8 mouse cellular contexts compared by ENCODE assay signal in genomic region chr13:53461855-53462648, GRCm38 (mm10). TPM values are rescaled to one million over a fixed set of nuclear protein-coding genes. Genes with fewer than 3 reads are reported as not detected.
DNase-seq lines count a peak whose midpoint lies in the region; ATAC-seq lines count a peak whose summit lies in the region.
"Had no signal": no experiment of that assay in that cellular context is flagged by ENCODE, and none has a peak within 500 bp of the region (broad histone marks: within the 10 kb centered on the region; RNA-seq: fewer than 3 reads in every experiment).

No protein-coding gene starts in this region.

- peak overlapping the region; percentile 74 for H3K4me2 ChIP-seq in heart, embryonic 14.5 days (ENCODE audit: low read length)
- peak overlapping the region; percentile 47 for H3K4me2 ChIP-seq in midbrain, embryonic 14.5 days (ENCODE audit: low read length)

- H3K27me3 ChIP-seq in heart, embryonic 14.5 days (ENCODE audit: control insufficient read depth, insufficient read depth, low read length), result peaks cover 73% of the 10 kb centered on the region
- peaks cover 90% of the 10 kb centered on the region for H3K27me3 ChIP-seq in midbrain, embryonic 14.5 days (ENCODE audit: control insufficient read depth, insufficient read depth, low read length)

- no peaks in the 10 kb centered on the region for H3K36me3 ChIP-seq in heart, embryonic 14.5 days (ENCODE audit: control insufficient read depth, insufficient read depth, low read length)
- H3K36me3 ChIP-seq in midbrain, embryonic 14.5 days (ENCODE audit: control insufficient read depth, insufficient read depth, low read length), result no peaks in the 10 kb centered on the region

- peak overlapping the region; percentile 37 to 45 for H3K4me3 ChIP-seq in heart, embryonic 14.5 days (ENCODE audit: control insufficient read depth in 1 of 2, insufficient read depth in 1 of 2, low read depth in 1 of 2, low read length in 2 of 2)
- H3K4me3 ChIP-seq in midbrain, embryonic 14.5 days (replicated peaks; ENCODE audit: low read depth, low read length), result peak overlapping the region; percentile 26
- H3K4me3 ChIP-seq: erythroblast, embryonic 14.5 days had no signal

- peaks cover 9 to 25% of the 10 kb centered on the region in 2 experiments; a peak in 2 of 4 replicates for H3K4me1 ChIP-seq in heart, embryonic 14.5 days (ENCODE audit: control insufficient read depth in 2 of 2, insufficient read depth in 2 of 2, low read length in 2 of 2)
- H3K4me1 ChIP-seq in midbrain, embryonic 14.5 days (ENCODE audit: control insufficient read depth, insufficient read depth, low read length), result peaks cover 9% of the 10 kb centered on the region; the same call in 1 of the 2 replicates

- H3K9me3 ChIP-seq in heart, embryonic 14.5 days (ENCODE audit: control insufficient read depth, low read length), result no peaks in the 10 kb centered on the region
- no peaks in the 10 kb centered on the region for H3K9me3 ChIP-seq in midbrain, embryonic 14.5 days (ENCODE audit: control insufficient read depth, low read length)

- ATAC-seq in heart, embryonic 14.5 days (ENCODE audit: insufficient number of reproducible peaks, insufficient read depth, low FRiP score, low read depth), result no peak
- 0 out of 2 replicates have a peak, but pooled peaks have one; percentile 24 for ATAC-seq in midbrain, embryonic 14.5 days (ENCODE audit: low FRiP score, low TSS enrichment)

- WGBS in heart, embryonic 14.5 days, result under 1% methylated on average over 51 of the region's 51 CpGs
- under 1% methylated on average over 51 of the region's 51 CpGs for WGBS in midbrain, embryonic 14.5 days

- H3K27ac ChIP-seq in heart, embryonic 14.5 days (replicated peaks in 1 of 2; ENCODE audit: control insufficient read depth in 1 of 2, insufficient read depth in 1 of 2, low read depth in 2 of 2, low read length in 2 of 2), result no peak overlapping the region
- no peak overlapping the region for H3K27ac ChIP-seq in midbrain, embryonic 14.5 days (replicated peaks; ENCODE audit: low read depth, low read length)

- H3K9ac ChIP-seq in heart, embryonic 14.5 days (ENCODE audit: low read length), result peak overlapping the region; percentile 58
- H3K9ac ChIP-seq in midbrain, embryonic 14.5 days (replicated peaks; ENCODE audit: low read length), result no peak overlapping the region; the same call in 1 of the 2 replicates

- intact Hi-C loops in left cerebral cortex, postnatal 10 days (cut with DNase I), result loop anchor here (5.0 kb wide), 1 partner anchor 225 kb away; no protein-coding TSS in a partner anchor

- peak; percentile 51 for DNase-seq in R1 (ENCODE audit: low read depth, low spot score)
- peak; percentile 51 to 63 for DNase-seq in adrenal gland, postnatal 36 days
- DNase-seq in kidney, postnatal 36 days, result peak; percentile 11 to 66
- DNase-seq in midbrain, embryonic 14.5 days, result peak; percentile 77
- no peak for DNase-seq in layer of hippocampus, adult 9-10 months (ENCODE audit: low spot score)
- no peak for DNase-seq in left cerebral cortex, postnatal 10 days (ENCODE audit: extremely low spot score in 1 of 2, low spot score in 2 of 2)

RNA-seq across cellular contexts. Expression of gene Msx2, which starts 10.8 kb away (rescaled TPM):
- total RNA-seq in adrenal gland, postnatal 36 days (2021), result under 1 TPM; 0.30 to 0.53 TPM
- 2.8 and 3.0 TPM in 2 replicates for polyA plus RNA-seq in heart, embryonic 14.5 days (2014; fragmentation: Nextera tagmentation; extraction: Ambion mirVana)
- 0.49 and 1.5 TPM in 2 replicates for polyA plus RNA-seq in midbrain, embryonic 14.5 days (2014; fragmentation: Nextera tagmentation; extraction: Ambion mirVana)
- under 1 TPM; 0.30 to 0.59 TPM for total RNA-seq in left cerebral cortex, postnatal 10 days (2021)
- polyA plus RNA-seq: erythroblast, embryonic 14.5 days had no signal

Comparison
In these comparisons a context has a peak if more than half of its experiments do, and no peak if none do; other contexts are left out.
1. DNase-seq: peak in R1 (single experiment), adrenal gland, postnatal 36 days (2 of 2), kidney, postnatal 36 days (2 of 2) and midbrain, embryonic 14.5 days (single experiment); none in layer of hippocampus, adult 9-10 months (single experiment) and left cerebral cortex, postnatal 10 days (0 of 2).